Mouse (Mus musculus) heart, embryonic 13.5 days (tissue): ENCODE measurements around the gene Fbxo10. TPM values are rescaled to one million over a fixed set of nuclear protein-coding genes. Genes with fewer than 3 reads are reported as not detected.

Experiments
- ATAC-seq: fragments of 200-750 bp; cut with Nextera tagmentation; 2 replicates; pipeline ENCODE4 v1.8.0; 2017; ENCODE audit warnings: moderate TSS enrichment; ENCODE audit not compliant: insufficient number of reproducible peaks, low FRiP score, low TSS enrichment; ENCODE audit errors: extremely low read depth
- H3K27ac ChIP-seq: fragments of 300-500 bp; sonication (generic); replicated peaks from 2 replicates; pipeline ENCODE4 v1.5.1; 2015; ENCODE audit warnings: moderate library complexity, mild to moderate bottlenecking, inconsistent platforms
- H3K27me3 ChIP-seq: fragments of 300-500 bp; sonication (generic); replicated peaks from 2 replicates; pipeline ENCODE4 v1.6.1; 2015; ENCODE audit warnings: mild to moderate bottlenecking, inconsistent platforms
- H3K36me3 ChIP-seq: fragments of 300-500 bp; sonication (generic); 2 replicates; pipeline ENCODE4 v1.6.1; 2015; ENCODE audit warnings: mild to moderate bottlenecking, inconsistent platforms
- H3K4me1 ChIP-seq: fragments of 300-500 bp; sonication (generic); 2 replicates; pipeline ENCODE4 v1.6.1; 2015; ENCODE audit warnings: inconsistent platforms
- H3K4me2 ChIP-seq: fragments of 300-500 bp; sonication (generic); 2 replicates; pipeline ENCODE4 v1.6.1; 2015; ENCODE audit warnings: inconsistent platforms, mild to moderate bottlenecking, moderate library complexity
- H3K4me3 ChIP-seq: fragments of 300-500 bp; sonication (generic); 2 replicates; pipeline ENCODE4 v1.5.1; 2015; ENCODE audit warnings: moderate library complexity, mild to moderate bottlenecking, inconsistent platforms
- H3K9ac ChIP-seq: fragments of 300-500 bp; sonication (generic); 2 replicates; pipeline ENCODE4 v1.6.1; 2015; ENCODE audit warnings: inconsistent platforms, mild to moderate bottlenecking, moderate library complexity
- H3K9me3 ChIP-seq: fragments of 300-500 bp; sonication (generic); 2 replicates; pipeline ENCODE4 v1.6.1; 2016; ENCODE audit warnings: inconsistent platforms
- WGBS: fragments of 180-500 bp; shearing (Covaris S2); methylation state at CpG from one replicate; pipeline ENCODE4 v1.1.7; 2015; ENCODE audit warnings: mixed read lengths; 5-methylcytosine and 5-hydroxymethylcytosine counted together
- polyA plus RNA-seq: library from polyadenylated mRNA; unstranded; fragments of >200 nt; fragmentation: Nextera tagmentation; extraction: Ambion mirVana; gene quantifications from 2 replicates; pipeline ENCODE4 v1.2.1, GENCODE M21; 2015

The Fbxo10 gene
- 15.6 and 16.2 TPM in 2 replicates for polyA plus RNA-seq

DNA sequence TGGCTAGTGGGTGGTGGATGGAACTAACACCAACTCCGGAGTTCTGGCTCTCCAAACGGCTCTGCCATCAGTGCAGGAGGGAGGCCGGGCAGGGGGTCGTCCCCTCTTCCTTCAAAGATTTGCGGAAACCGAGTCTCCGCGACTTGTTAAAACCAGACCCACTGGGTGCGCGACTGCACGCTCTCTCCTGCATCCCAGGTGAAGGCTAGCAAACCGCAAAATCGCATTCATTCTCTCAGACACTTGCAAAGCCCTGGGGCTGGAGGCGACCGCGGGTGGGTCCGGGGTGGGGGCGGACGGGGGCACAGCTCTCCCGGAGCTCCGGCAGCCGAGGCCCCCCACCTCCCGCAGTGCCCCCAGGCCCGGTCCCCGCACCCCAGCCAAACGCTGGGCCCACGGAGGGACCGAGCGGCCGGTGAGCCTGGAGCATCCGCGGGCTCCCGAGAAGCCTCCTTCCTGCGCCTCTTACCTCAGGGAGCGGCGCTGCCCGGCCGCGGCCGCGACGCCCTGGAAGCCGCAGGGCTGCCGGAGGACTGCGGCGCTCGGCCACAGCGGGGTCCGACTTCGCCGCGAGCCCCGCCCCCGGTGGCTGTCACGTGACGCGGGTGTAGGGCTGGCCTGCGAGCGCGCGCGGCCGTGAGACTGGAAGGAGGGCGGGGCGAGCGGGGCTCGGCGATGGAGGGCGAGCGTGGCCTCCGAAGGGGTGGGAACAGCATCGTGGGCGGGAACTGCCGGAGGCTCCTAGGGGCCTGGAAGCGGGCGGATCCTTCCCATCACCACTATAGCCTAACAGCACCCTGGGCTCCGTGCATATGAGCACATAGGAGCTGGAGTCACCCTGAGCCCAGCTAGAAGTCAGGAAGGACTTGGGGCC, at the start of gene Fbxo10:
Gene Fbxo10 (minus strand): TSS at position 584 of the 874 bp plus-strand sequence.
- under 1% methylated on average over 60 of the region's 77 CpGs for WGBS
- Histone ChIP-seq H3K9ac (peak within 1 kb of the TSS; percentile 99), H3K4me2 (peak within 1 kb of the TSS; percentile 79), H3K27ac (peak within 1 kb of the TSS; percentile 91), H3K9me3 (no peaks in the 10 kb centered on the region), H3K4me3 (peak within 1 kb of the TSS; percentile 95), H3K27me3 (no peaks in the 10 kb centered on the region), H3K36me3 (peaks cover 3% of the 10 kb centered on the region; the same call in 1 of the 2 replicates), H3K4me1 (peaks cover 23% of the 10 kb centered on the region)
- peak; percentile 96 for ATAC-seq

DNA sequence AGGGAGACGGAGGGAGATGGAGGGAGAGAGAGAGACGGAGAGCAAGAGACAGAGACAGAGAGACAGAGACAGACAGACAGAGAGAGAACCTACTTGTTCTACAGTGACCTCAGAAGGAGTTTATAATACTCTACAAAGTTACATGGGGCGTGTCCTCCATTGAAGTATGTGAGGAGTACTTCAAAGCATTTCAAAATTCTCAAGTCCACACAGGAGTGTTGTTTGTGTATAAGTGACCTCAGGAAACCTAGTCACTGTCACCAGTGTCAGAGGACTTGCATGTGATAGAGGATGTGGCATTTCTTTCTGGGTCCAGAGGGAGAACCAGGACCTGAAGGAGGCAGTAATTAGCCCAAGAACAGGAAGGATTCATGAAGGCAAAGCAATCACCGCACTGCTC, 46.6 kb upstream of the Fbxo10 start:
- no peaks in the 10 kb centered on the region for H3K36me3 ChIP-seq
- no peak overlapping the region for H3K4me2 ChIP-seq
- H3K4me1 ChIP-seq = peaks cover 16% of the 10 kb centered on the region
- H3K4me3 ChIP-seq = no peak overlapping the region
- H3K9me3 ChIP-seq = no peaks in the 10 kb centered on the region
- H3K27me3 ChIP-seq = no peaks in the 10 kb centered on the region
- ATAC-seq = no peak
- no peak overlapping the region for H3K27ac ChIP-seq
- WGBS = 63% methylated on average over 4 of the region's 4 CpGs
- no peak overlapping the region for H3K9ac ChIP-seq

DNA sequence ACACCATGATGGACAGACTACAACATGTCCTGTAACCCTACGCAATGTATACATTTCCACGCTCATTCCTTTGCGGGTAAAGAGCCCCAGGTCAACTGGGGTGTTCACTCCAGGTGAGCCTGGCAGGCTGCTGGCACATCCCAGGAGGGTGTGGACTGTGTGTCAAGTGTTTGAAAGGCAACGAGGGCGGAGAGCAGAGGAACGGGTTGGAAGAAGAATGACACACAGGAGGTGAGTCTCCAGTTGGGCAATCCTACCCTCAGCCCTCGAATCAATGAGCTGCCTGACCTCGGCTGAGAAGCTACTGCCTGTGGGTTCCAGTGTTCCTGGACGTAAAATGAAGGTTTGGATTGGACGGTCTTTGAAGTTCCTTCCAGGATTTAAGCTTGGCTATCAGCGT, 36.9 kb upstream of the Fbxo10 start:
- no peaks in the 10 kb centered on the region for H3K36me3 ChIP-seq
- no peak overlapping the region for H3K4me3 ChIP-seq
- no peaks in the 10 kb centered on the region for H3K4me1 ChIP-seq
- WGBS = 81% methylated on average over 11 of the region's 11 CpGs
- no peak overlapping the region for H3K4me2 ChIP-seq
- no peak overlapping the region for H3K27ac ChIP-seq
- no peak overlapping the region for H3K9ac ChIP-seq
- no peaks in the 10 kb centered on the region for H3K27me3 ChIP-seq
- H3K9me3 ChIP-seq = no peaks in the 10 kb centered on the region
- no peak for ATAC-seq

DNA sequence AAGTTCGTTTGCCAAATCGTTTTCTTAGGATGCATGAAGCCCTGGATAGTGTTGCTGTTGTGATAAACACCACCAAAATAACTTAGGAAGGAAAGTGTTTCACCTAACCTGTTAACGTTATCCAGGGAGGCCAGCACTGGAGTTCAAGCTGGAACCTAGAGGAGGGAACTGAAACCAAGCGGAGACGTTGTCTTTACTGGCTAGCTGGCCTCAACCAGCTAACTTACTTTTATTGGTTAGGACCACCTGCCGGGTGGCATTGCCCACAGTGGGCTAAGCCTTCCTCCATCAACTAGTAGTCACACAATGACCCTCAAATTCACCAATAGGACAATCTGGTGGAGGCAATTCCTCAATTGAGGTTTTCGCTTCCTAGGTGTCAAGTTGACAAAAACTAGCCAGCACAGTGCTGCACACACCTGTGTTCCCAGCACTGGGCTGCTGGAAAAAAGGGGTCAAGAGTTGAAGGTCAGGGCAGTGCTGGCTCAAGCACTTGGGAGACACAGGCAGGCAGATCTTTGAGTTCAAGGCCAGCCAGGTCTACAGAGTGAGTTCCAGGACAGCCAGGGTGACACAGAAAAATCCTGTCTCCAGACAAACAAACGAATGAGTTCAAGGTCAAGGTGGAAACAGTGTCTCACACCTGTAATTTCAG, 24.2 kb upstream of the Fbxo10 start:
- Histone ChIP-seq H3K9ac (peak overlapping the region; percentile 99; the same call in 1 of the 2 replicates), H3K4me3 (peak overlapping the region; percentile 98), H3K4me2 (peak overlapping the region; percentile 89), H3K4me1 (peaks cover 20% of the 10 kb centered on the region), H3K9me3 (no peaks in the 10 kb centered on the region), H3K36me3 (peaks cover 25% of the 10 kb centered on the region), H3K27ac (no peak overlapping the region), H3K27me3 (no peaks in the 10 kb centered on the region)
- WGBS = 65% methylated on average over 8 of the region's 8 CpGs
- ATAC-seq = no peak

DNA sequence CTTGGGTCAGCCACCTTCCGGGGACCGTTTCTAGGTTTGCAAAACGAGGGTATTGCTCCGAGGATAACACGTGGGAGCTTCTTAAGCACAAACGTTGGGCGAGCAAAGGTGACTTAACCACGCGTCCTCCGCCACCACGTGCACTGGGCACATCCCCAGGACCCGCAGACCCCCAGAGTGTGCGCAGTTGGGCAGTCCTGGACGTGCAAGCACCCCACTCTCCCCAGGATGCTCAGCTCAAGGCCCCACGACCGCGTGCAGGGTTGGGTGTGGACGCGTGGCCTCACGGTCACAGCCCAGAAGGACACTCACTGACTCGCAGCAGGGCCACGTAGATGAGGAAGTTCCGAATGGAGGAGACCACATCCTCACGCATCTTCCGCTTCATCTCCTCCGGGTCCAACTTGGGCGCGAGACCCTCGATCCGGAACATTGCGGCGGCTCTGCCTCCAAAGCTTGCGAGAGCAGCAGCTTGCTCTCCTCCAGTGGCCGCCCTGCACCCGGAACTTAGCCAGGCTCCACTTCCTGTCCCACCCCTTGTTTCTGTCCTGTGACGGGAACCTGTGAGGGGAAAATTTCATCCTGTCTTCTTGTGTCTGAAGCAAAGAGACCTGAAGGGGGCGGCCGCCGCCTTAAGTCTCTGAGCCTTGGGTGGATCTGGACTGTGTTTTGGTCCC, 23.3 kb upstream of the Fbxo10 start, which contains the start of gene Tomm5:
Gene Tomm5 (minus strand): TSS at position 514 of the 677 bp plus-strand sequence.
- peak; percentile 81 for ATAC-seq
- Histone ChIP-seq H3K4me1 (peaks cover 20% of the 10 kb centered on the region), H3K4me2 (peak within 1 kb of the TSS; percentile 89), H3K27ac (peak within 1 kb of the TSS; percentile 73), H3K36me3 (peaks cover 33% of the 10 kb centered on the region), H3K27me3 (no peaks in the 10 kb centered on the region), H3K4me3 (peak within 1 kb of the TSS; percentile 98), H3K9ac (peak within 1 kb of the TSS; percentile 99), H3K9me3 (no peaks in the 10 kb centered on the region)
- under 1% methylated on average over 39 of the region's 39 CpGs for WGBS

DNA sequence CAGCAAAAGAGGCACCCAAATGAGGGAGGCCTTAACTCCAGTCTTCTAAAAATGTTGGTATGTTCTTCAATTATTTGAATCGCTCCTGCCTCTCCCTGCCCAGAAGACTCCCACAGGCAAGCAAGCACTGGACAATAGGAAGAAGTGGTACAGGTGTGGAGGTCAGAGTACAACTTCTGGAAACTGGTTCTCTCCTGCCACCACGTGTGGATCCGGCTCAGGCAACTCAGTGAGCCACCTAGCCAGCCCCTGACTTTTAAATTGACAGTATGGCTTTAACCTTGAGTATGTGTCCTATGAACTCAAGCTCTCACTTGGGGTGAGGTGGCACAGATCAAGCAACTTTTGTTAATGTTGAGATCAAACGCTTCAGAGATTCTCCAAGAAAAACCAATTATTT, 22.7 kb upstream of the Fbxo10 start:
- Histone ChIP-seq H3K9me3 (no peaks in the 10 kb centered on the region), H3K4me1 (peaks cover 20% of the 10 kb centered on the region), H3K4me3 (peak overlapping the region; percentile 98), H3K27me3 (no peaks in the 10 kb centered on the region), H3K27ac (peak overlapping the region; percentile 73; the same call in 1 of the 2 replicates), H3K4me2 (peak overlapping the region; percentile 89), H3K9ac (peak overlapping the region; percentile 99), H3K36me3 (peaks cover 39% of the 10 kb centered on the region)
- WGBS = 4% methylated on average over 4 of the region's 4 CpGs
- ATAC-seq = no peak

DNA sequence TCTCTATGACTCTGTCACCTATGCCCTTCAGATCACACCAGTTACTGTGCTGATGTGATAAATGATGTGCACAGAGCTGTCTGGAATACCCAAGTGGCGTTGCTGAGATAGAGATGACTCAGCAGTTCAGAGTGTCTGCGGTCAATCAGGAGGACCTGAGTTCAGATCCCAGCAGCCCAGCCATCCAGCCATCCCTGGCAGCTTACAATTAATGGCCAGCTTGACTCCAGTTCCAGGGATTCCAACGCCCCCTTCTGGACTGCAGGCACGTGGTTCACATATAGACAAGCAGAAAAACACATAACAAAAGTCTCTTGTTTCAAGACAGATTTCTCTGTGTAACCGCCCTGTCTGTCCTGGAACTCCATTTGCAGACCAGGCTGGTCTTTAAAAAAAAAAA, 22.0 kb upstream of the Fbxo10 start:
- H3K27ac ChIP-seq = no peak overlapping the region
- peaks cover 45% of the 10 kb centered on the region for H3K36me3 ChIP-seq
- 56% methylated on average over 5 of the region's 5 CpGs for WGBS
- no peak for ATAC-seq
- H3K4me2 ChIP-seq = peak overlapping the region; percentile 89
- no peaks in the 10 kb centered on the region for H3K9me3 ChIP-seq
- peak overlapping the region; percentile 98 for H3K4me3 ChIP-seq
- H3K4me1 ChIP-seq = peaks cover 20% of the 10 kb centered on the region
- H3K27me3 ChIP-seq = no peaks in the 10 kb centered on the region
- peak overlapping the region; percentile 99; the same call in 1 of the 2 replicates for H3K9ac ChIP-seq

DNA sequence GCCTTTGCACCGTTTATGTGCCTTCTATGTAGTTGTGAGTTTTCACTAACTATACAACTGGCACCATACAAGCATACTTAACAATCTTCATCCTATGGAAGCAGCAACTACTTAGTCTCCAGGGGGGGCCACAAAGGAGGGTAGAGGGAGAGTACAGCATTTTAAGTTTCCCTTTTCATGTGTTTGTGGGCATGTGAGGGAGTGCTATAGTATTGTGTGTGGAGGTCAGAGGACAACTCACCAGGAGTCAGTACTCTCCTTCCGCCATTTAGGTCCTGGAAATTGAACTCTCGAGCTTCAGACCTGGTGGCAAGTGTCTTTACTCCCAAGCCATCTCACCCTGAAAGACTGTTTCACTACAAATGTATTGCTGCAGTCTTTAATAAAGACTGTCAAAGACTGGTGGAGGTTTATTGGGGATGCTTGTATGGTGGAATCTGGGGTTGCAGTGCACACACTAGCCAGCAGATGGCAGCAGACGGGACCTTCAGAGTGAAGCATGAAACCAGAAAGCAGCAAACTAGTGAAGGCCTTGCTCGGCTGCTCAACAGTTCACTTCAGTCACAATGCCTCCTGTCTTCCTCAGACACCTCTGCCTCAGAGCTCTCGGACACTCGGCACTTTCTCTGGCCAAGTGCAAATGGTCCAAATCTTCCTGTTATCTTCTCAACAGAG, 12.9 kb upstream of the Fbxo10 start:
- Histone ChIP-seq H3K27ac (no peak overlapping the region), H3K9ac (no peak overlapping the region), H3K4me1 (no peaks in the 10 kb centered on the region), H3K36me3 (peaks cover 16% of the 10 kb centered on the region), H3K4me3 (no peak overlapping the region), H3K4me2 (no peak overlapping the region), H3K27me3 (peaks cover 11% of the 10 kb centered on the region), H3K9me3 (no peaks in the 10 kb centered on the region)
- WGBS = 24% methylated on average over 7 of the region's 7 CpGs
- ATAC-seq = no peak

DNA sequence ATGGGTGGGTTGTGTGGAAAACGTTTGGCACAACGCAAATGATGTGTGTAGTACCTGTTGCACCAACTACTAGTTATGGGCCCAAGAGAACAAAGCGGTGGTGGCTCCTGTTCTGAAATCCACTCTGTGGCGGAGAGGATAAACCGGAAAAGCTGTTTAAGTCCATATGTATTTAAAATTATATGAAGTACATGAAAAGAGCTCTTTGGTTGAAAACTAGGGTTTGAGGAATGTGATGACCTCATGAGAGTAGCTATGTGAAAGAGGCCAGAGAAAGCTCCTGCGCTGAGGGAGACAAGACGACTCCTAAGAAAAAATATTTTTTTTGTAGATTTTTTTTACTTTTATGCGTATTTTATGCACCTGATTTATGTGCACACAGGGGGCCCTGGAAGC, 489 bp upstream of the Fbxo10 start:
- Histone ChIP-seq H3K9ac (peak overlapping the region; percentile 99), H3K4me2 (peak overlapping the region; percentile 79), H3K4me3 (peak overlapping the region; percentile 95), H3K4me1 (peaks cover 23% of the 10 kb centered on the region), H3K36me3 (no peaks in the 10 kb centered on the region), H3K27ac (peak overlapping the region; percentile 66), H3K9me3 (no peaks in the 10 kb centered on the region), H3K27me3 (no peaks in the 10 kb centered on the region)
- no peak for ATAC-seq
- WGBS = 43% methylated on average over 8 of the region's 8 CpGs

DNA sequence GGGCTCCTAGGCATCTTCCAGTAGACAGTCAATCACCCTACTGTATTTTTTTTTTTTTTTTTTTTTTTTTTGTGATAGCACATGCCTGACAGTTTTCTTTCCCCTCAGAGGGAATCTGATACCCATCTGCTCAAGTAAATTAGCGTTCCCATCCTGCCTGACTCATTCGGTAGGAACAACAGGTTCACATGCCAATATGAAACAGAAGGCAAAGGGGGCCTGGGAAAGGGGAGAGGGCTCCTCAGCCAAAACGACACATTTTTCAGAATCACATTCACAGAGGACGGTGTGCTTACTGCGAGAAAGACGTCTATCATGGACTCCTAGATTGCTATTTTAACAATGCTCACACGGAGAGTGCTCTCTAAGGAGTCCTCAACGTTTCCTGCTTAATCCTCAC, 917 bp downstream of the Fbxo10 start:
- Histone ChIP-seq H3K36me3 (peaks cover 11% of the 10 kb centered on the region), H3K9ac (peak overlapping the region; percentile 99), H3K27me3 (no peaks in the 10 kb centered on the region), H3K4me2 (peak overlapping the region; percentile 79), H3K4me1 (peaks cover 23% of the 10 kb centered on the region), H3K27ac (peak overlapping the region; percentile 61), H3K4me3 (peak overlapping the region; percentile 95), H3K9me3 (no peaks in the 10 kb centered on the region)
- WGBS = 5% methylated on average over 8 of the region's 8 CpGs
- ATAC-seq = no peak
